Mouse (Mus musculus) adrenal gland, postnatal 14 days (tissue): ENCODE data around the gene Ankub1. TPM values are rescaled to one million over a fixed set of nuclear protein-coding genes. Genes with fewer than 3 reads are reported as not detected.

Experiments
- DNase-seq: peaks from one replicate; pipeline ENCODE4 v3.0.0; 2021; ENCODE audit warnings: mixed read lengths
- microRNA-seq, 2 experiments: library from miRNA; unstranded; fragments of <30 nt; microRNA quantifications; one replicate each; pipeline ENCODE4 v1.2.0; 2021
- total RNA-seq: library from RNA; stranded (reverse); gene quantifications from 2 replicates; pipeline ENCODE4 v1.2.3, GENCODE M21; 2021

Ankub1 gene
- total RNA-seq, 1 experiment from 2014 or later: not detected

GRCm38 (mm10) chr3:57643191-57643590 lies 49.4 kb downstream of the Ankub1 start:
- DNase-seq: no peak

- DNase-seq: no peak
Observed at GRCm38 (mm10) chr3:57637596-57637995, 55.0 kb downstream of the Ankub1 start.

GRCm38 (mm10) chr3:57634763-57635487 lies 57.7 kb downstream of the Ankub1 start:
- DNase-seq: no peak

- DNase-seq: no peak
Observed at GRCm38 (mm10) chr3:57626954-57627513, 65.6 kb downstream of the Ankub1 start.

GRCm38 (mm10) chr3:57625275-57625997 lies 67.2 kb downstream of the Ankub1 start:
- peak; percentile 79 for DNase-seq

- DNase-seq: peak; percentile 53
Observed at GRCm38 (mm10) chr3:57619718-57620117, 72.9 kb downstream of the Ankub1 start.

- DNase-seq: no peak
Observed at GRCm38 (mm10) chr3:57615652-57616051, 76.9 kb downstream of the Ankub1 start.

GRCm38 (mm10) chr3:57612430-57612997 lies 80.1 kb downstream of the Ankub1 start:
- DNase-seq: no peak

GRCm38 (mm10) chr3:57611776-57612175 lies 80.8 kb downstream of the Ankub1 start:
- no peak for DNase-seq

Small RNAs within 50 kb of the gene (microRNA-seq; reads per million reads assigned to microRNA genes)
- gene Mir6377: 0 reads per million in 2 experiments

Other genes with a start within 250 kb of the Ankub1 start
- gene Wwtr1, start 116.9 kb downstream of the Ankub1 start, total RNA-seq: 46.8 and 50.8 TPM in 2 replicates
- gene Commd2, start 41.1 kb downstream of the Ankub1 start, total RNA-seq: 22.0 and 26.7 TPM in 2 replicates
- 61.9 and 68.1 TPM in 2 replicates for gene Rnf13, start 43.3 kb upstream of the Ankub1 start, total RNA-seq
- gene Pfn2, start 155.3 kb upstream of the Ankub1 start, total RNA-seq: 36.3 and 45.1 TPM in 2 replicates